Mouse (Mus musculus) ZHBTc4 (cell line): ENCODE results near the gene Rgs7.
A peak's percentile ranks its signal among the peaks of the same experiment; 100 is the strongest.

ENCODE experiments used
- DNase-seq: peaks from one replicate; pipeline ENCODE4 v3.0.0-alpha.2; 2011; ENCODE audit warnings: low read depth, low spot score

The Rgs7 gene

GRCm38 (mm10) chr1:175178733-175179132 lies 313.6 kb downstream of the Rgs7 start:
- DNase-seq, result no peak

GRCm38 (mm10) chr1:175174918-175175675 lies 317.2 kb downstream of the Rgs7 start:
- no peak for DNase-seq

GRCm38 (mm10) chr1:175155469-175155868 lies 336.8 kb downstream of the Rgs7 start:
- DNase-seq, result no peak

GRCm38 (mm10) chr1:175143051-175143450 lies 349.2 kb downstream of the Rgs7 start:
- no peak for DNase-seq

GRCm38 (mm10) chr1:175128525-175128924 lies 363.8 kb downstream of the Rgs7 start:
- no peak for DNase-seq

- DNase-seq, result no peak
Observed at GRCm38 (mm10) chr1:175124416-175124815, 367.9 kb downstream of the Rgs7 start.

GRCm38 (mm10) chr1:175118904-175119555 lies 373.3 kb downstream of the Rgs7 start:
- DNase-seq, result peak; percentile 7

GRCm38 (mm10) chr1:175108270-175108860 lies 383.9 kb downstream of the Rgs7 start:
- no peak for DNase-seq

GRCm38 (mm10) chr1:175106315-175106714 lies 386.0 kb downstream of the Rgs7 start:
- no peak for DNase-seq

GRCm38 (mm10) chr1:175105426-175105825 lies 386.9 kb downstream of the Rgs7 start:
- no peak for DNase-seq

- DNase-seq, result no peak
Observed at GRCm38 (mm10) chr1:175097014-175097413, 395.3 kb downstream of the Rgs7 start.

GRCm38 (mm10) chr1:175082104-175082503 lies 410.2 kb downstream of the Rgs7 start:
- no peak for DNase-seq

- no peak for DNase-seq
Observed at GRCm38 (mm10) chr1:175079819-175080608, 412.3 kb downstream of the Rgs7 start.

- DNase-seq, result no peak
Observed at GRCm38 (mm10) chr1:175073500-175074232, 418.6 kb downstream of the Rgs7 start.

GRCm38 (mm10) chr1:175069758-175070290 lies 422.5 kb downstream of the Rgs7 start:
- no peak for DNase-seq

- no peak for DNase-seq
Observed at GRCm38 (mm10) chr1:175049121-175049520, 443.2 kb downstream of the Rgs7 start.

GRCm38 (mm10) chr1:175041167-175041817 lies 451.0 kb downstream of the Rgs7 start:
- DNase-seq, result peak; percentile 67

- DNase-seq, result no peak
Observed at GRCm38 (mm10) chr1:175040038-175040437, 452.3 kb downstream of the Rgs7 start.

GRCm38 (mm10) chr1:175039567-175039966 lies 452.7 kb downstream of the Rgs7 start:
- DNase-seq, result peak; percentile 63

GRCm38 (mm10) chr1:175035461-175035860 lies 456.8 kb downstream of the Rgs7 start:
- no peak for DNase-seq
